ENCODE assay signal across 20 mouse cellular contexts in genomic region chr3:122920572-122921435, GRCm38 (mm10). TPM values are rescaled to one million over a fixed set of nuclear protein-coding genes. Genes with fewer than 3 reads are reported as not detected.
A peak's percentile ranks its signal among the peaks of the same experiment; 100 is the strongest.
DNase-seq lines count a peak whose midpoint lies in the region; ATAC-seq and TF ChIP-seq lines count a peak whose summit lies in the region.
"Had no signal": no experiment of that assay in that cellular context is flagged by ENCODE, and none has a peak within 500 bp of the region (broad histone marks: within the 10 kb centered on the region; RNA-seq: fewer than 3 reads in every experiment).

No protein-coding gene starts in this region.

- intact Hi-C loops in left cerebral cortex, postnatal 14 days (cut with DNase I), result no loop called here

- no peaks in the 10 kb centered on the region for H3K9me3 ChIP-seq in liver, postnatal 0 days (ENCODE audit: low read length)
- no peaks in the 10 kb centered on the region for H3K9me3 ChIP-seq in MEL (replicated peaks; ENCODE audit: insufficient read depth, low read length)
- H3K9me3 ChIP-seq in embryonic facial prominence, embryonic 14.5 days (ENCODE audit: control insufficient read depth, low read length), result no peaks in the 10 kb centered on the region
- H3K9me3 ChIP-seq in stomach, embryonic 15.5 days, result no peaks in the 10 kb centered on the region
- H3K9me3 ChIP-seq: forebrain, embryonic 10.5 days; limb, embryonic 13.5 days; neural tube, embryonic 12.5 days had no signal

- peaks cover 7% of the 10 kb centered on the region for H3K79me2 ChIP-seq in MEL (ENCODE audit: control insufficient read depth, insufficient read depth, low read length, poor library complexity)

- no peak overlapping the region for H3K27ac ChIP-seq in liver, postnatal 0 days (ENCODE audit: low read depth)
- H3K27ac ChIP-seq in MEL (ENCODE audit: control insufficient read depth, low read depth, low read length), result peak overlapping the region; percentile 73
- H3K27ac ChIP-seq in embryonic facial prominence, embryonic 14.5 days (replicated peaks; ENCODE audit: low read depth, low read length), result peak overlapping the region; percentile 45
- H3K27ac ChIP-seq in stomach, embryonic 15.5 days, result peak overlapping the region; percentile 57; the same call in 1 of the 2 replicates
- H3K27ac ChIP-seq: forebrain, embryonic 10.5 days; limb, embryonic 13.5 days; neural tube, embryonic 12.5 days had no signal

- no peak for ATAC-seq in liver, postnatal 0 days
- ATAC-seq in embryonic facial prominence, embryonic 14.5 days (ENCODE audit: low read depth), result no peak
- ATAC-seq in stomach, embryonic 15.5 days (ENCODE audit: insufficient read depth, low FRiP score, low read depth), result no peak
- ATAC-seq: midbrain, embryonic 16.5 days had no signal

- TF ChIP-seq RAD21 in MEL (IDR thresholded peaks at IDR 0.05; ENCODE audit: low read depth, low read length), result no peak

- no peaks in the 10 kb centered on the region for H3K36me3 ChIP-seq in liver, postnatal 0 days (replicated peaks; ENCODE audit: insufficient read depth, low read length)
- H3K36me3 ChIP-seq in MEL (ENCODE audit: control insufficient read depth in 1 of 2, insufficient read depth in 2 of 2, low read length in 2 of 2), result peaks cover 0 to 36% of the 10 kb centered on the region in 2 experiments; a peak in 2 of 4 replicates
- no peaks in the 10 kb centered on the region for H3K36me3 ChIP-seq in embryonic facial prominence, embryonic 14.5 days (ENCODE audit: control insufficient read depth, insufficient read depth, low read length)
- no peaks in the 10 kb centered on the region for H3K36me3 ChIP-seq in stomach, embryonic 15.5 days
- H3K36me3 ChIP-seq: forebrain, embryonic 10.5 days; limb, embryonic 13.5 days; neural tube, embryonic 12.5 days had no signal

- no peak for TF ChIP-seq EP300 in liver, postnatal 0 days (IDR thresholded peaks at IDR 0.05; ENCODE audit: low read depth)
- TF ChIP-seq EP300 in MEL (IDR thresholded peaks at IDR 0.05; ENCODE audit: low read depth in 1 of 2, low read length in 2 of 2), result peak in 1 of 2 experiments; percentile 48; a peak in 1 of 4 replicates

- H3K9ac ChIP-seq in liver, postnatal 0 days (replicated peaks), result no peak overlapping the region
- H3K9ac ChIP-seq in MEL (ENCODE audit: control insufficient read depth, low read depth, low read length, poor library complexity, severe bottlenecking), result no peak overlapping the region
- H3K9ac ChIP-seq in embryonic facial prominence, embryonic 14.5 days (ENCODE audit: low read depth, low read length), result no peak overlapping the region
- H3K9ac ChIP-seq in stomach, embryonic 15.5 days, result no peak overlapping the region
- H3K9ac ChIP-seq: limb, embryonic 13.5 days; neural tube, embryonic 12.5 days had no signal

- no peak overlapping the region for H3K4me3 ChIP-seq in liver, postnatal 0 days (ENCODE audit: low read depth, low read length)
- H3K4me3 ChIP-seq in MEL (ENCODE audit: control insufficient read depth in 1 of 2, insufficient read depth in 1 of 2, low read depth in 2 of 2, low read length in 2 of 2), result 0 out of 4 replicates have a peak overlapping the region, but pooled peaks of 1 of the 2 experiments have one; percentile 16
- no peak overlapping the region for H3K4me3 ChIP-seq in embryonic facial prominence, embryonic 14.5 days (ENCODE audit: low read depth, low read length)
- no peak overlapping the region for H3K4me3 ChIP-seq in stomach, embryonic 15.5 days (replicated peaks)
- H3K4me3 ChIP-seq: forebrain, embryonic 10.5 days; limb, embryonic 13.5 days; neural tube, embryonic 12.5 days had no signal

- WGBS in liver, postnatal 0 days (ENCODE audit: insufficient replicate concordance), result 60% methylated on average over 8 of the region's 8 CpGs
- WGBS in embryonic facial prominence, embryonic 14.5 days, result 51% methylated on average over 8 of the region's 8 CpGs
- WGBS in stomach, embryonic 15.5 days, result 61% methylated on average over 8 of the region's 8 CpGs

- peak; percentile 15 for DNase-seq in liver
- no peak for DNase-seq in liver, postnatal 0 days
- DNase-seq in MEL (ENCODE audit: low read depth, low spot score), result peak; percentile 82
- DNase-seq in embryonic facial prominence, embryonic 14.5 days (ENCODE audit: low spot score), result peak; percentile 59
- no peak for DNase-seq in left cerebral cortex, postnatal 14 days (ENCODE audit: low spot score in 2 of 2)
- DNase-seq in left cerebral cortex, adult 9 months (ENCODE audit: low spot score in 2 of 2), result no peak
- DNase-seq in right cerebral cortex, postnatal 4 days, result no peak
- DNase-seq: adrenal gland, adult 2 months; cerebellum, adult 2 months; embryo, embryonic 11 days; heart, adult 18-20 months; layer of hippocampus, postnatal 36 days had no signal

- H3K4me2 ChIP-seq in liver, postnatal 0 days (ENCODE audit: low read depth, low read length), result no peak overlapping the region
- no peak overlapping the region for H3K4me2 ChIP-seq in embryonic facial prominence, embryonic 14.5 days (ENCODE audit: low read depth, low read length)
- H3K4me2 ChIP-seq in stomach, embryonic 15.5 days, result no peak overlapping the region
- H3K4me2 ChIP-seq: limb, embryonic 13.5 days; neural tube, embryonic 12.5 days had no signal

- H3K4me1 ChIP-seq in liver, postnatal 0 days (ENCODE audit: insufficient read depth), result peaks cover 6% of the 10 kb centered on the region
- H3K4me1 ChIP-seq in MEL (ENCODE audit: control insufficient read depth in 1 of 2, insufficient read depth in 2 of 2, low read length in 2 of 2), result peaks cover 18 to 33% of the 10 kb centered on the region in 2 experiments
- H3K4me1 ChIP-seq in embryonic facial prominence, embryonic 14.5 days (ENCODE audit: control insufficient read depth, insufficient read depth, low read length), result peaks cover 7% of the 10 kb centered on the region; the same call in 1 of the 2 replicates
- H3K4me1 ChIP-seq in stomach, embryonic 15.5 days, result no peaks in the 10 kb centered on the region
- H3K4me1 ChIP-seq: neural tube, embryonic 12.5 days had no signal

- no peaks in the 10 kb centered on the region for H3K27me3 ChIP-seq in liver, postnatal 0 days (ENCODE audit: insufficient read depth, low read length)
- H3K27me3 ChIP-seq in MEL (ENCODE audit: control insufficient read depth in 1 of 2, insufficient read depth in 2 of 2, low read length in 2 of 2), result no peaks in the 10 kb centered on the region
- H3K27me3 ChIP-seq in embryonic facial prominence, embryonic 14.5 days (replicated peaks; ENCODE audit: control insufficient read depth, insufficient read depth, low read length), result no peaks in the 10 kb centered on the region
- H3K27me3 ChIP-seq in stomach, embryonic 15.5 days (replicated peaks), result no peaks in the 10 kb centered on the region
- H3K27me3 ChIP-seq: limb, embryonic 13.5 days; neural tube, embryonic 12.5 days had no signal

- no peak for TF ChIP-seq CTCF in liver, postnatal 0 days (IDR thresholded peaks at IDR 0.05; ENCODE audit: low read depth)
- TF ChIP-seq CTCF in MEL (IDR thresholded peaks at IDR 0.05 in 2 of 3, conservative IDR thresholded peaks at IDR 0.05 in 1 of 3; ENCODE audit: control insufficient read depth in 1 of 3, insufficient read depth in 1 of 3, low read depth in 2 of 3, low read length in 3 of 3, poor library complexity in 1 of 3, severe bottlenecking in 1 of 3), result no peak

- TF ChIP-seq POLR2A in MEL (IDR thresholded peaks at IDR 0.05; ENCODE audit: control insufficient read depth in 1 of 2, insufficient read depth in 1 of 2, low read depth in 1 of 2, low read length in 2 of 2, poor library complexity in 1 of 2), result no peak

TF ChIP-seq in MEL, 35 proteins besides CTCF, POLR2A, EP300 and RAD21 (continues in another document):
- 0 out of 2 replicates have a peak, but pooled peaks have one; percentile 13 for TF ChIP-seq RCOR1 (IDR thresholded peaks at IDR 0.05; ENCODE audit: low read depth, low read length)
- TF ChIP-seq BHLHE40 (IDR thresholded peaks at IDR 0.05; ENCODE audit: borderline replicate concordance, low read depth, low read length), result no peak
- TF ChIP-seq ZKSCAN1 (IDR thresholded peaks at IDR 0.05; ENCODE audit: low read depth, low read length), result no peak
- TF ChIP-seq ZMIZ1 (IDR thresholded peaks at IDR 0.05; ENCODE audit: low read depth, low read length), result no peak
- no peak for TF ChIP-seq UBTF (IDR thresholded peaks at IDR 0.05; ENCODE audit: borderline replicate concordance, insufficient read depth, low read depth, low read length)
- no peak for TF ChIP-seq GABPA (IDR thresholded peaks at IDR 0.05; ENCODE audit: low read depth, low read length)
- TF ChIP-seq SIN3A (IDR thresholded peaks at IDR 0.05; ENCODE audit: low read length), result peak; percentile 35; the same call in 1 of the 2 replicates
- TF ChIP-seq TCF12 (IDR thresholded peaks at IDR 0.05; ENCODE audit: low read depth, low read length), result peak; percentile 35; the same call in 1 of the 2 replicates
- TF ChIP-seq GATA1 (IDR thresholded peaks at IDR 0.05; ENCODE audit: low read depth, low read length), result peak; percentile 57; the same call in 1 of the 2 replicates

RNA-seq across cellular contexts. Expression of gene Gm10959, which starts 1.6 kb away (rescaled TPM):
- polyA plus RNA-seq in liver, postnatal 0 days (2015; fragmentation: Nextera tagmentation; extraction: Ambion mirVana), result not detected in 2 replicates
- total RNA-seq in MEL (2012; rRNA removed), result not detected in 2 replicates
- polyA plus RNA-seq in MEL (2012; ENCODE audit: insufficient read depth in 1 of 2, insufficient read length in 2 of 2, low read depth in 1 of 2, low replicate concordance in 2 of 2, missing spikeins in 1 of 2), result not detected
- polyA plus RNA-seq in embryonic facial prominence, embryonic 14.5 days (2014; fragmentation: Nextera tagmentation; extraction: Ambion mirVana), result not detected in 2 replicates
- not detected in 2 replicates for polyA plus RNA-seq in stomach, embryonic 15.5 days (2015; fragmentation: Nextera tagmentation; extraction: Ambion mirVana)
- not detected for total RNA-seq in left cerebral cortex, postnatal 14 days (2021)
- total RNA-seq: adrenal gland, adult 2 months; heart, adult 18-20 months; heart, postnatal 25 days; layer of hippocampus, postnatal 36 days had no signal
- polyA plus RNA-seq: adrenal gland, adult 2 months; brain, embryonic 14.5 days; cerebellum, adult 2 months; forebrain, embryonic 10.5 days; large intestine, adult 2 months; limb, embryonic 13.5 days; midbrain, embryonic 16.5 days; neural tube, embryonic 12.5 days had no signal

RNA-seq across cellular contexts. Expression of gene 1810037I17Rik, which starts 3.2 kb away (rescaled TPM):
- 70.7 and 75.1 TPM in 2 replicates for polyA plus RNA-seq in liver, postnatal 0 days (2015; fragmentation: Nextera tagmentation; extraction: Ambion mirVana)
- 43.2 and 47.3 TPM in 2 replicates for total RNA-seq in MEL (2012; rRNA removed)
- 10 to 100 TPM in 1 of 2 experiments, not detected in 1; 64.9 TPM for polyA plus RNA-seq in MEL (2012; ENCODE audit: insufficient read depth in 1 of 2, insufficient read length in 2 of 2, low read depth in 1 of 2, low replicate concordance in 2 of 2, missing spikeins in 1 of 2)
- polyA plus RNA-seq in embryonic facial prominence, embryonic 14.5 days (2014; fragmentation: Nextera tagmentation; extraction: Ambion mirVana), result 95.5 and 109 TPM in 2 replicates
- polyA plus RNA-seq in stomach, embryonic 15.5 days (2015; fragmentation: Nextera tagmentation; extraction: Ambion mirVana), result 154 and 190 TPM in 2 replicates
- 10 to 100 TPM; 52.6 to 57.9 TPM for total RNA-seq in left cerebral cortex, postnatal 14 days (2021)

RNA-seq across cellular contexts. Expression of gene Fabp2, which starts 25.9 kb away (rescaled TPM):
- polyA plus RNA-seq in liver, postnatal 0 days (2015; fragmentation: Nextera tagmentation; extraction: Ambion mirVana), result 42.2 and 48.3 TPM in 2 replicates
- total RNA-seq in MEL (2012; rRNA removed), result not detected in 2 replicates
- not detected for polyA plus RNA-seq in MEL (2012; ENCODE audit: insufficient read depth in 1 of 2, insufficient read length in 2 of 2, low read depth in 1 of 2, low replicate concordance in 2 of 2, missing spikeins in 1 of 2)
- polyA plus RNA-seq in embryonic facial prominence, embryonic 14.5 days (2014; fragmentation: Nextera tagmentation; extraction: Ambion mirVana), result not detected in 2 replicates
- polyA plus RNA-seq in stomach, embryonic 15.5 days (2015; fragmentation: Nextera tagmentation; extraction: Ambion mirVana), result 108 and 122 TPM in 2 replicates
- not detected for total RNA-seq in left cerebral cortex, postnatal 14 days (2021)
- total RNA-seq: adrenal gland, adult 2 months; heart, adult 18-20 months; heart, postnatal 25 days; layer of hippocampus, postnatal 36 days had no signal
- polyA plus RNA-seq: adrenal gland, adult 2 months; brain, embryonic 14.5 days; cerebellum, adult 2 months; forebrain, embryonic 10.5 days; midbrain, embryonic 16.5 days; neural tube, embryonic 12.5 days had no signal

Comparison
In these comparisons a context has a peak if more than half of its experiments do, and no peak if none do; other contexts are left out.
1. DNase-seq: peak in liver (single experiment), MEL (single experiment) and embryonic facial prominence, embryonic 14.5 days (single experiment); none in liver, postnatal 0 days (single experiment), left cerebral cortex, postnatal 14 days (0 of 2), left cerebral cortex, adult 9 months (0 of 2) and right cerebral cortex, postnatal 4 days (single experiment).
2. RNA of gene Fabp2, which starts 25.9 kb away (polyA plus RNA-seq): 108 to 122 TPM in stomach, embryonic 15.5 days and 42.2 to 48.3 TPM in liver, postnatal 0 days; not detected in embryonic facial prominence, embryonic 14.5 days and not detected in MEL; every median in the first group is over 10 times any median in the second.